Mouse (Mus musculus) CH12.LX (cell line): ENCODE measurements around the gene Ndufb8. TPM values are rescaled to one million over a fixed set of nuclear protein-coding genes. Genes with fewer than 3 reads are reported as not detected.

ENCODE experiments used
- DNase-seq: peaks from one replicate; pipeline ENCODE4 v3.0.0-alpha.2; 2013; ENCODE audit errors: extremely low read depth
- H3K27ac ChIP-seq: 2 replicates; pipeline ENCODE4 v1.5.1; 2012; ENCODE audit warnings: low read depth, mild to moderate bottlenecking, control low read depth, moderate library complexity; ENCODE audit not compliant: insufficient read depth
- H3K27me3 ChIP-seq: replicated peaks from 2 replicates; pipeline ENCODE3; 2012; ENCODE audit warnings: inconsistent platforms
- H3K36me3 ChIP-seq, 2 experiments: replicated peaks in 1 of 2; 2 replicates each; pipeline versions ENCODE3 to v1.6.1; 2012; ENCODE audit warnings: inconsistent platforms in 1 of 2, low read length in 1 of 2, mild to moderate bottlenecking in 1 of 2, mixed read lengths in 1 of 2, moderate library complexity in 1 of 2; ENCODE audit not compliant: control insufficient read depth in 1 of 2, insufficient read depth in 1 of 2
- H3K4me1 ChIP-seq, 2 experiments: 2 replicates each; pipeline ENCODE4 v1.6.1; 2012; ENCODE audit warnings: inconsistent platforms in 1 of 2, moderate library complexity in 1 of 2; ENCODE audit not compliant: insufficient read depth in 2 of 2, control insufficient read depth in 1 of 2
- H3K4me2 ChIP-seq: 2 replicates; pipeline ENCODE4 v1.6.1; 2012; ENCODE audit warnings: low read depth, mild to moderate bottlenecking, control low read depth; ENCODE audit not compliant: poor library complexity, insufficient read depth, severe bottlenecking
- H3K4me3 ChIP-seq, 3 experiments: fragments of 150-350 bp in 1 of 3; sonication (generic) in 1 of 3; replicated peaks in 1 of 3; 2 replicates each; pipeline versions ENCODE3 to v1.5.1; 2011 to 2012; ENCODE audit warnings: low read depth in 2 of 3, low read length in 2 of 3, mild to moderate bottlenecking in 2 of 3, moderate library complexity in 2 of 3, control low read depth in 1 of 3, improper control_type of control experiment in 1 of 3, inconsistent platforms in 1 of 3, mixed read lengths in 1 of 3; ENCODE audit not compliant: poor library complexity in 1 of 3
- H3K79me2 ChIP-seq: replicated peaks from 2 replicates; pipeline ENCODE4 v1.6.1; 2012; ENCODE audit warnings: mild to moderate bottlenecking, moderate library complexity; ENCODE audit not compliant: control insufficient read depth, poor library complexity, insufficient read depth, severe bottlenecking; ENCODE audit errors: extremely low read depth
- H3K9ac ChIP-seq: 2 replicates; pipeline ENCODE4 v1.6.1; 2012; ENCODE audit warnings: low read depth, mild to moderate bottlenecking, control low read depth, moderate library complexity; ENCODE audit not compliant: insufficient read depth
- H3K9me3 ChIP-seq: replicated peaks from 2 replicates; pipeline ENCODE3; 2012; ENCODE audit warnings: low read length, inconsistent platforms, mixed read lengths
- BHLHE40 ChIP-seq: IDR thresholded peaks from 2 replicates; pipeline ENCODE4 v1.6.1; 2011; ENCODE audit warnings: mild to moderate bottlenecking, low read depth, low read length, improper control_type of control experiment
- CHD1 ChIP-seq: IDR thresholded peaks from 2 replicates; pipeline ENCODE4 v1.6.1; 2012; ENCODE audit warnings: low read depth, low read length, improper control_type of control experiment, inconsistent platforms
- CHD2 ChIP-seq: IDR thresholded peaks from 2 replicates; pipeline ENCODE4 v1.6.1; 2011; ENCODE audit warnings: low read length, improper control_type of control experiment
- CTCF ChIP-seq, 2 experiments: IDR thresholded peaks in 1 of 2; conservative IDR thresholded peaks in 1 of 2; 2 replicates each; pipeline ENCODE4 v1.5.1; 2011 to 2012; ENCODE audit warnings: low read depth in 2 of 2, low read length in 2 of 2, improper control_type of control experiment in 1 of 2, inconsistent platforms in 1 of 2, mild to moderate bottlenecking in 1 of 2, moderate library complexity in 1 of 2
- ELF1 ChIP-seq: IDR thresholded peaks from 2 replicates; pipeline ENCODE4 v1.6.1; 2014; ENCODE audit warnings: low read depth, mild to moderate bottlenecking, inconsistent platforms, low read length, improper control_type of control experiment
- HCFC1 ChIP-seq: IDR thresholded peaks from 2 replicates; pipeline ENCODE4 v1.6.1; 2012; ENCODE audit warnings: low read depth, mild to moderate bottlenecking, inconsistent platforms, low read length, improper control_type of control experiment
- IRF4 ChIP-seq: IDR thresholded peaks from 2 replicates; pipeline ENCODE4 v1.6.1; 2014; ENCODE audit warnings: low read depth, mild to moderate bottlenecking, inconsistent platforms, low read length, improper control_type of control experiment
- JUND ChIP-seq: conservative IDR thresholded peaks from 2 replicates; pipeline ENCODE4 v1.6.1; 2011; ENCODE audit warnings: low read depth, low read length, improper control_type of control experiment
- KAT2A ChIP-seq: IDR thresholded peaks from 2 replicates; pipeline ENCODE4 v1.6.1; 2012; ENCODE audit warnings: low read length, improper control_type of control experiment, inconsistent platforms; ENCODE audit not compliant: insufficient replicate concordance
- MEF2A ChIP-seq: IDR thresholded peaks from 2 replicates; pipeline ENCODE4 v1.6.1; 2014; ENCODE audit warnings: low read depth, mild to moderate bottlenecking, inconsistent platforms, low read length, improper control_type of control experiment, borderline replicate concordance
- MXI1 ChIP-seq: IDR thresholded peaks from 2 replicates; pipeline ENCODE4 v1.6.1; 2011; ENCODE audit warnings: mild to moderate bottlenecking, low read depth, low read length, improper control_type of control experiment
- MYC ChIP-seq: IDR thresholded peaks from 2 replicates; pipeline ENCODE4 v1.6.1; 2011; ENCODE audit warnings: low read depth, mild to moderate bottlenecking, improper control_type of control experiment, low read length
- POLR2A ChIP-seq: IDR thresholded peaks from 2 replicates; pipeline ENCODE4 v1.6.1; 2011; ENCODE audit warnings: low read depth, mild to moderate bottlenecking, improper control_type of control experiment, low read length
- RCOR1 ChIP-seq: conservative IDR thresholded peaks from 2 replicates; pipeline ENCODE4 v1.6.1; 2012; ENCODE audit warnings: low read depth, mild to moderate bottlenecking, inconsistent platforms, low read length, improper control_type of control experiment
- SIN3A ChIP-seq: IDR thresholded peaks from 2 replicates; pipeline ENCODE4 v1.6.1; 2012; ENCODE audit warnings: low read length, improper control_type of control experiment, inconsistent platforms
- TBP ChIP-seq: conservative IDR thresholded peaks from 2 replicates; pipeline ENCODE4 v1.6.1; 2011; ENCODE audit warnings: low read depth, low read length, improper control_type of control experiment
- TCF12 ChIP-seq: IDR thresholded peaks from 2 replicates; pipeline ENCODE4 v1.6.1; 2014; ENCODE audit warnings: low read depth, mild to moderate bottlenecking, inconsistent platforms, low read length, improper control_type of control experiment
- USF2 ChIP-seq: conservative IDR thresholded peaks from 2 replicates; pipeline ENCODE4 v1.6.1; 2011; ENCODE audit warnings: low read depth, low read length, improper control_type of control experiment
- ZC3H11A ChIP-seq: IDR thresholded peaks from 2 replicates; pipeline ENCODE4 v1.6.1; 2012; ENCODE audit warnings: low read depth, mild to moderate bottlenecking, inconsistent platforms, low read length, improper control_type of control experiment
- ZKSCAN1 ChIP-seq: IDR thresholded peaks from 2 replicates; pipeline ENCODE4 v1.6.1; 2012; ENCODE audit warnings: low read depth, inconsistent platforms, low read length, improper control_type of control experiment, borderline replicate concordance
- dilution Hi-C: fragments of 300-500 bp; cut with MboI; formaldehyde crosslinking; loops from 2 replicates; pipeline ENCODE4 v1.14.3; 2020; ENCODE audit warnings: low sequenced_read_pairs; ENCODE audit not compliant: extremely low pct_unique_long_range_greater_than_20kb, extremely low pct_ligation_motif_present
- in situ Hi-C: fragments of 300-500 bp; cut with MboI; formaldehyde crosslinking; loops from 3 replicates; pipeline ENCODE4 v1.14.3; 2019; ENCODE audit warnings: low sequenced_read_pairs, low pct_ligation_motif_present, low pct_unique_long_range_greater_than_20kb, mixed read lengths
- polyA plus RNA-seq: library from polyadenylated mRNA; unstranded; fragments of >175 nt; gene quantifications from 2 replicates; pipeline ENCODE4 v1.2.1, GENCODE M21; 2012; ENCODE audit warnings: low read depth; ENCODE audit not compliant: insufficient read length
- total RNA-seq, 2 experiments: library from RNA; depleted of rRNA; stranded (reverse); fragments of 300-350 nt in 1 of 2; fragments of >200 nt in 1 of 2; gene quantifications; 2 replicates each; pipeline ENCODE4 v1.2.3; 2012 to 2014

Ndufb8 gene
- total and polyA plus RNA-seq, 3 experiments = 321 to 383 (median 354) TPM

- TF ChIP-seq RCOR1 = no peak
- TF ChIP-seq MXI1 = peak; percentile 88
- TF ChIP-seq CHD2 = peak; percentile 85; the same call in 1 of the 2 replicates
- TF ChIP-seq IRF4 = peak; percentile 59
- peak; percentile 62; the same call in 1 of the 2 replicates for TF ChIP-seq MEF2A
- no peak for TF ChIP-seq USF2
- TF ChIP-seq CHD1 = no peak; the same call in 1 of the 2 replicates
These were observed 7.5 kb upstream of the Ndufb8 start, which contains the start of gene Hif1an (continued) for GRCm38 (mm10) chr19:44562652-44563206.

- Histone ChIP-seq H3K4me1 (peaks cover 0 to 17% of the 10 kb centered on the region in 2 experiments; a peak in 2 of 4 replicates), H3K27me3 (peaks cover 3% of the 10 kb centered on the region), H3K9ac (peak overlapping the region; percentile 74), H3K4me3 (peak overlapping the region; percentile 94 to 99 (median 99)), H3K79me2 (peaks cover 13% of the 10 kb centered on the region), H3K4me2 (peak overlapping the region; percentile 95), H3K27ac (peak overlapping the region; percentile 43; the same call in 1 of the 2 replicates), H3K9me3 (no peaks in the 10 kb centered on the region), H3K36me3 (peaks cover 35 to 42% of the 10 kb centered on the region in 2 experiments)
- in situ Hi-C loops (loop anchor here (10.0 kb wide), 1 partner anchor 180 kb away; no protein-coding TSS in a partner anchor), dilution Hi-C loops (no loop called here)
- no peak for TF ChIP-seq JUND
- TF ChIP-seq MYC = no peak
- no peak for TF ChIP-seq TBP
- no peak for TF ChIP-seq MEF2A
- TF ChIP-seq KAT2A = no peak
- no peak for TF ChIP-seq TCF12
- TF ChIP-seq SIN3A = no peak
- no peak for TF ChIP-seq ELF1
- TF ChIP-seq HCFC1 = no peak
- no peak for TF ChIP-seq ZKSCAN1
- no peak for TF ChIP-seq CTCF (conservative IDR thresholded peaks at IDR 0.05 in 1 of 2, IDR thresholded peaks at IDR 0.05 in 1 of 2; ENCODE audit: low read depth in 2 of 2, low read length in 2 of 2)
- TF ChIP-seq CHD1 = no peak
- no peak for TF ChIP-seq POLR2A
- TF ChIP-seq BHLHE40 = no peak
- no peak for TF ChIP-seq ZC3H11A
- DNase-seq = peak; percentile 14
These were observed 765 bp downstream of the Ndufb8 start for GRCm38 (mm10) chr19:44554490-44554860.
